Mouse (Mus musculus): ENCODE results near the gene Usp6nl.

DNA sequence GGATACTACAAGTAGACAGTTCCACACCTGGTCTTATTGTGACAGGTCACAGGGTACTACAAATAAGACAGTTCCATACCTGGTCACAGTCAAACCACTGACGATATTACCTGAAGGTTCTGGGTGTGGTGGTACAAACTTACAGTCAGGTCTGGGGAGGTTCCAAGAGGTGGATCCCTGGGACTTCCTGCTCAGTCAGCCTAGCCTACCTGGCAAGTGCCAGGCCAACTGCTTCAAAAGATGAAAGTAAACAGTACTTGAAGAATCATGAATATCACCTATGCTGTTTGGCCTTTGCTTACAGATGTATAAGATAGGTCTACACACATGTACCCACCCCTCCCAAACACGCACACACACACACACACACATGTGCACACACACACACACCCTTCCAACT is 91.3 kb downstream of the Usp6nl start:
- TF ChIP-seq TAL1 (IDR thresholded peaks at IDR 0.05; ENCODE audit: low read length) (no peak), CTCF (IDR thresholded peaks at IDR 0.05 in 2 of 3, conservative IDR thresholded peaks at IDR 0.05 in 1 of 3; ENCODE audit: control insufficient read depth in 1 of 3, insufficient read depth in 1 of 3, low read depth in 2 of 3, low read length in 3 of 3, poor library complexity in 1 of 3, severe bottlenecking in 1 of 3) (no peak), POLR2A (IDR thresholded peaks at IDR 0.05; ENCODE audit: control insufficient read depth in 1 of 2, insufficient read depth in 1 of 2, low read depth in 1 of 2, low read length in 2 of 2, poor library complexity in 1 of 2) (no peak), NELFE (IDR thresholded peaks at IDR 0.05; ENCODE audit: low read depth, low read length) (no peak), UBTF (IDR thresholded peaks at IDR 0.05; ENCODE audit: borderline replicate concordance, insufficient read depth, low read depth, low read length) (no peak), ZMIZ1 (IDR thresholded peaks at IDR 0.05; ENCODE audit: low read depth, low read length) (no peak), GABPA (IDR thresholded peaks at IDR 0.05; ENCODE audit: low read depth, low read length) (no peak), SMC3 (IDR thresholded peaks at IDR 0.05; ENCODE audit: low read depth, low read length) (no peak), GATA1 (IDR thresholded peaks at IDR 0.05; ENCODE audit: low read depth, low read length) (no peak), POLR2AphosphoS5 (IDR thresholded peaks at IDR 0.05; ENCODE audit: borderline replicate concordance, low read depth, low read length) (no peak)
